Mouse (Mus musculus) right cerebral cortex, postnatal 14 days (tissue): ENCODE results near the gene Tmem136.

Source experiments
- DNase-seq: peaks from one replicate; pipeline ENCODE4 v3.0.0; 2022

The Tmem136 gene

DNA sequence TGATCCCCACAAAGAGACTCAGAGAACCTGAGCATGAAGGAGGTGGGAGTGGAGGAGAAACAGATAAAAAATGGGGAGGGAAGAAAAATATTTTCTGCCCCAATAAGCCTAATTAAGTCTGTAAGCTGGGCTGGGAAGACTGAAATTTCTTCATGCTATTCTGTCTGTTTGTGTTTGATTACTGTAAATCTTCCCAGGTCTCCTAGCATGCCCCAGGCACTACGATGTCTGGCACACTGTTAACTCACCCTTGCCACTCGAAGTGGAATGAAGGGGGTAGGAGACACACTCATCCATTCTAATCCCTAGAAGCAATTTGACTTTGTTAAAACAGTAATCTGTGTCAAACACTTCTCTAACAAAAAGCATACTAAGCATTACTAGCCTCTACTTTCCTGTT lies 44.6 kb downstream of the Tmem136 start:
- no peak for DNase-seq

DNA sequence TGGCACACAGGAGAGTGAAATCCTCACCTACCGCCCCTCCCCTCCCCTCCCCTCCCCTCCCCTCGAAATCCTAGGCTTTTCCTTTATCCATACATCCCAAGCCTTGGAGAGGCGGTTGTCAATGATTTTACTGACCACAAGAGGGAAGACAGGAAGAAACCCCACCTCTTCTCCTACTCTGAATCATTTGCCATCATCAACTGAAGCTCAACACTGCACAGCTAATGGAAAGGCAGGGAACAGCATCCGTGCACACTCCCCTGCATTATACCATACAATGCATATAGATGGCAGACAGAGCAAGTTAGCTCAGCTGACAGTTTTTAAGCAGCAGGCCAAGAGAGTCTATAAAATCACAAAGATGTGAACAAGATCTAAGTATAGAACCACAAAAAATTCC lies 45.2 kb downstream of the Tmem136 start:
- no peak for DNase-seq

DNA sequence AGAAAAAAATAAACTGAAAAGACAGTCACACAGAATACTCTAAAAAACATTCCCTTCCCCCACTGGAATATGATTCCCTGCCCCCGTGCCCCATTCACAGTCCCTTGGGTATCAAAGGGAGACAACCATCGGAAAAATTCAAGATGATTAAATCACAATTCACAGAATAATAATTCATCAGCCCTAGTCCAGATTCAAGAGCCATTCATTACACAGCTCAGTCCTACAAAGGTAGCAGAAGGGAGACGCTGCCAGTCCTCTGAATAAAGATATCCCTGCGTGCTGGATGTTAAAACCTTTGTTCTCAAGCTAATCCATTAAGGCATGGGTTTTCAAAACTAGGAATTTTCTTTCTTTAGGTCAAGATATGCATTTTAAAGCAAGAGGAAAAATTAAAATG lies 45.8 kb downstream of the Tmem136 start:
- DNase-seq, result no peak

DNA sequence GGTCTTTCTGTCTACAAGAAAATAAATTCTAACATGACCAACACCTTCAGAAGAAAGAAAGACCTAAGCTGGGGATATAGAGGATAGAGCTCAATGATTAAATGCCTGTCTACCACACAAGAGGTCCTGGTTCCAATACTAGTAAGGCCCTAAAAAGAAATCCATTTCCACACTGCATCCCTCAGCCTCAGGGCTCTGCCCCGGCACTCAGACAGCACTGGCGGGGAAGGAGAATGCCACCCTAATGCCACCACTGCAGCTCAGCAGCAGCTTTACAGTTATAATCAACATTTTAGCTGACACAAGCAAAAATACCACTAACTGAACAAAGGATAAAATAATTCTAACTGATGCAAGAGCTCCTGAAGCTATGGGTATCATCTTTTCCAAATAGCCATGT lies 46.2 kb downstream of the Tmem136 start:
- DNase-seq, result no peak

DNA sequence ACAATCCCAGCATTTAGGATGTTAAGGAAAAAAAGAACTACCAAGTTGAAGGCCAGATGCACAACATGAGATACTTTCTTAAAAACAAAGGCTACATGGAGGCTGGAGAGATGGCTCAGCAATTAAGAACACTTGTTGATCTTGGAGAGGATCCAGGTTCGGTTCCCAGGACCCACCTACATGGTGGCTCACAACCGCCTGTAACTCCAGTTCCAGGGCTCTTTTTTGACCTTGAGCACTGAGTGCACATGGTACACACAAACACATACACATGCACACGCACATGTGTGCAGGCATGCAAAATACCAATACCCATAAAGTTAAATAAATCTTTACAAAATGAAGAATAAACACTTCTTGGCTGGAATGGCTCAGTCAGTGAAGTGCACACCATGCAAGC lies 48.5 kb downstream of the Tmem136 start:
- no peak for DNase-seq

DNA sequence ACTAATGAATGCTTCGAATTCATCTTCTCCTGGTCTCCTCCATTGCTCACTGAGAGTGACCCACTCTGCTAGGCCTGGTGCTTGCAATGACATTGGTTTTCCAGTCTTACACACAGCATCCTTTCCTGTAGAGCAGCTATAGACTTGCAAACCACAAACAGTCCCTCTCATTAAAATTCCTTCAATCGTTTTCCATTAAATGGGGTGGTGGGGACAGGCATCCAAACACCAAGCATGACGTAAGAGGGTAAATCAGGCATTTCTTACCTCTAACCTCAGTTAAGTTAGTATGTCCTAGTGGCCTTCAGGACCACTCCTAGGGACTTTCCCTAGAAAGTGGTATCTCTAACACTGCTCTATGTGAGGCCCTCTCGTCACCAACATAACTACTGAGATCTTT lies 51.1 kb downstream of the Tmem136 start:
- DNase-seq, result no peak

DNA sequence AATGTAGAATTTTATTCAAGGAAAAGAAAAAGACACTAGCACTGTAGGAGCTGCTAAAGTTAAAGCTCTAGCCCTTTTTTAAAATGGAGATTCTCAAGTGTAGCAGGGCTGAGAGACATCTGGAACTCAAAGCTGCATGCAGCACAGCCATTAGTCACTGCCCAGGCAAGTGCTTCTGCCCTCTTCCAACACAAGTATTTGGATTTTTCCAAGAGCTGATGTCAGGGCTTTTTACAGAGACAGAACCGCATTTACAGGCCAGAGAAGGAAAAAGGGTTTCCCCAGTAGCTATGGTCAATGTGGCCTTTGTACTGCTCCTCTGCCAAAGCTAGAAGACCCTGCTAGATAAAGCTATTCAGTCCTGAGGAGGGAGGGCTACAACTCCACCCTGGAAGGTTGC lies 54.8 kb downstream of the Tmem136 start:
- no peak for DNase-seq
